Mouse (Mus musculus) gastrocnemius, postnatal 25 days (tissue): ENCODE measurements around the gene Zbtb22. TPM values are rescaled to one million over a fixed set of nuclear protein-coding genes. Genes with fewer than 3 reads are reported as not detected.
"Not testable (repeated sequence)": the region's sequence is repeated elsewhere in the genome, so short reads cannot be mapped to it uniquely, and the experiment has no call there.

Source experiments
- DNase-seq: peaks from one replicate; pipeline ENCODE4 v3.0.0; 2022
- total RNA-seq, 2 experiments: library from RNA; stranded (reverse); gene quantifications; 1 replicate in 1 of 2; 2 replicates in 1 of 2; pipeline ENCODE4 v1.2.3; 2021

Gene Zbtb22
- total RNA-seq, 2 experiments from 2014 or later: 11.1 to 11.3 TPM

- no peak for DNase-seq
Measured at GRCm38 (mm10) chr17:33941381-33941780, 25.7 kb downstream of the Zbtb22 start.

- DNase-seq: no peak
Measured at GRCm38 (mm10) chr17:33943454-33943853, 27.8 kb downstream of the Zbtb22 start.

- no peak for DNase-seq
Measured at GRCm38 (mm10) chr17:33947430-33948089, 31.9 kb downstream of the Zbtb22 start.

GRCm38 (mm10) chr17:33948090-33948904 lies 32.6 kb downstream of the Zbtb22 start:
- no peak for DNase-seq

- DNase-seq: no peak
Measured at GRCm38 (mm10) chr17:33948905-33949537, 33.3 kb downstream of the Zbtb22 start.

- no peak for DNase-seq
Measured at GRCm38 (mm10) chr17:33950131-33950625, 34.5 kb downstream of the Zbtb22 start.

GRCm38 (mm10) chr17:33951021-33951946 lies 35.6 kb downstream of the Zbtb22 start, which contains the start of gene B3galt4:
Gene B3galt4, minus strand, starts transcription at chr17:33951488.
- peak; percentile 66 for DNase-seq

GRCm38 (mm10) chr17:33952015-33952414 lies 36.3 kb downstream of the Zbtb22 start:
- not testable (repeated sequence) for DNase-seq

GRCm38 (mm10) chr17:33952879-33953278 lies 37.2 kb downstream of the Zbtb22 start:
- DNase-seq: no peak

- DNase-seq: no peak
Measured at GRCm38 (mm10) chr17:33953310-33953709, 37.6 kb downstream of the Zbtb22 start.

- DNase-seq: no peak
Measured at GRCm38 (mm10) chr17:33953961-33954565, 38.4 kb downstream of the Zbtb22 start.

GRCm38 (mm10) chr17:33954646-33955554 lies 39.2 kb downstream of the Zbtb22 start:
- DNase-seq: no peak

GRCm38 (mm10) chr17:33955555-33956214 lies 40.0 kb downstream of the Zbtb22 start, which contains the start of the genes Vps52 and Rps18:
Gene Vps52, plus strand, starts transcription at chr17:33955812.
Gene Rps18, minus strand, starts transcription at chr17:33956001.
- DNase-seq: peak; percentile 95

- DNase-seq: no peak
Measured at GRCm38 (mm10) chr17:33956336-33956735, 40.6 kb downstream of the Zbtb22 start.

GRCm38 (mm10) chr17:33957493-33957892 lies 41.8 kb downstream of the Zbtb22 start:
- no peak for DNase-seq

GRCm38 (mm10) chr17:33958451-33958850 lies 42.7 kb downstream of the Zbtb22 start:
- no peak for DNase-seq

- DNase-seq: no peak
Measured at GRCm38 (mm10) chr17:33959135-33959534, 43.4 kb downstream of the Zbtb22 start.

- no peak for DNase-seq
Measured at GRCm38 (mm10) chr17:33959948-33960347, 44.2 kb downstream of the Zbtb22 start.

GRCm38 (mm10) chr17:33962876-33963275 lies 47.2 kb downstream of the Zbtb22 start:
- no peak for DNase-seq
